Mouse (Mus musculus) retina, postnatal 7 days (tissue): ENCODE data around the gene Vipas39.
"Not testable (repeated sequence)": the region's sequence is repeated elsewhere in the genome, so short reads cannot be mapped to it uniquely, and the experiment has no call there.

ENCODE experiments used
- DNase-seq: peaks from one replicate; pipeline ENCODE4 v3.0.0-alpha.2; 2012; ENCODE audit warnings: low read depth, low spot score

The Vipas39 gene

GRCm38 (mm10) chr12:87267682-87268081, 1.6 kb upstream of the Vipas39 start:
- DNase-seq, result no peak

DNA sequence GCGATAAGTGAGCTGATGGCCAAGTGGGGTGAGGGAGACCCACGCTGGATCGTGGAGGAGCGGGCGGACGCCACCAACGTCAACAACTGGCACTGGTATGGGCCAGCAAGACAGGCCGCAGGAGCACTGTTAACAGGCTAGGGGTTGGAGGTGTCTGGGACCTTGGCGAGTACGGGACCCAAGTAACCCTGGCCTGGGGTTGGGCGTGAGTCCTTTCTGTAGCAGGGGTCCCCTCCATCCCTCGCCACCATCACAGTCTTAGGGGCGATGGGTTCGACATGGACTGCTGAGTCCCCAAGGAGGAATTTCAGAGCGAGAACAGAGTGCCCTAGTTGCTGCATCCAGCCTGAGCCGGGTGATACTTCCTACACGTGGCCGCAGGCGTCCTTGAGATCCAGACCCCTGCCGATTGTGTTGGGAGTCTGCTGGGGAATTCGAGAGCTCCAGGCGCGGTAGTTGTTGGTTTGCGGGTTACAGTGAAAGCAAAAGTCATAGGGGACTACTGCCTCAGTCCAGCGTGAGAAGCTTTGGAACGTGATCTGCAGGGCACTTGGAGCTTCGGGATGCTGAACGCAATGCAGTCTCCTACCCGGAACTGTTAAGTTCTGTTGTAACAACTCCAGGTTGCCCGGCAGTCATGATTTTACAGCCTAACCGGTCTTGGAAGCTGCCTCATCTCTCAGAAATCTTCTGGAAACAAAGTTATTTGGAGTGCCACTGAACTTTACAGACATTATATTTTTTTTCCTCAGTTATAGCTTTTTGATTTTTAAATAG, 959 bp upstream of the Vipas39 start:
- no peak for DNase-seq

DNA sequence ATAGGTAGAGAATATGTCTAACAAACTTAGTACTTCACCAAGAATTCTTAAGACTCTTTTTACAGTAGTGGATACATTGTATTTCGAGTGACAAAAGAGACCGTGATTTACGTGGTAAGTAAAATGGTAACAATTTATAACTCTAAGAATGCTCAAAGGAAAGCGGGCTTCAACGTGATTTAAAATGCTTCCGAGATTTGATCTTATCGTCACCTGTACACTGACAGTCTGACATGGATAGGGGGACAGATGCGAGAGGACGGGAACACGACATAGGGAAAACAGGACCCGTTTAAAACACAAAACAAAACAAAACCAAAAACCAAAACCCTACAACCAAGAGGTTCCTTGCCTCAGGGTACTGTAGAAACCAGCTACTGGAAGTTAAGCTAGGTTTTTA, 612 bp downstream of the Vipas39 start:
- no peak for DNase-seq

DNA sequence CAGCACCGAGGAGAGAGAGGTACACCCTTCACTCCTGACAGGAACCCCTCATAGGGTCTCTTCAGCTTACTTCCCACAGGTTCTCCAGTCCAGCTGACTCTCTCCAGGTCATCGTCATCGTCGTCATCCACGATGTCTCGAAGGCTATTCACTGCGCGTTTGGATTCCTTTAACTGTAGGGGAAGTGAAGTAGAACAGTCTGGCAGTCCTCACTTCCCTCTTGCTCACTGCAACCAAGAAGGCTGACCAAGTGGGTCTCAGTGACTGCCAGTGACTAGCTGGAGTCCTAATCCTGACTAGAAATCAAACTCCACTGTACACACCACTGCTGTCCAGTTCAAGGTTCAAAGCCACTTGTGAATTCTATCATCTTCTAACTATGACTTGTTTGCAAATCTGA, 5.5 kb downstream of the Vipas39 start:
- DNase-seq, result no peak

GRCm38 (mm10) chr12:87256629-87257028, 9.4 kb downstream of the Vipas39 start:
- no peak for DNase-seq

- DNase-seq, result no peak
These were observed 12.2 kb downstream of the Vipas39 start for GRCm38 (mm10) chr12:87253878-87254277.

DNA sequence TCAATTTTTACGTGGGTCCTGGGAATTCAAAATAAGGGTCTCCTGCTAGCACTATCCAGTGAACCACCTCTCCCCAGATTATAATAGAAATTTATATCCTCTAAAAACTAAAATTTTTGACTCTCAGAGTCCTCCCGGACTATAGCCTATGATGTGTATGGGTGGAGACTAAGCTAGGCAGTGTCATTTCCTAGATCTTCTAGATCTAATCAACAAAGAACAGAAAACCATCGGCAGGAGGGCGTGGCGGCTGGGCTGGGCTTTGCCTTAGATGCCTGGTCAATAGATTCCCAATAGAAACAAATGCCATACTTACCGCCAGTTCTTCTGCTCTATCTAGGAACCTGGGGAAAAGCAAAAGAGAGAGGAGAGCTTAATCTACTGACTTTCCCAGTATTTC, 15.9 kb downstream of the Vipas39 start:
- no peak for DNase-seq

DNA sequence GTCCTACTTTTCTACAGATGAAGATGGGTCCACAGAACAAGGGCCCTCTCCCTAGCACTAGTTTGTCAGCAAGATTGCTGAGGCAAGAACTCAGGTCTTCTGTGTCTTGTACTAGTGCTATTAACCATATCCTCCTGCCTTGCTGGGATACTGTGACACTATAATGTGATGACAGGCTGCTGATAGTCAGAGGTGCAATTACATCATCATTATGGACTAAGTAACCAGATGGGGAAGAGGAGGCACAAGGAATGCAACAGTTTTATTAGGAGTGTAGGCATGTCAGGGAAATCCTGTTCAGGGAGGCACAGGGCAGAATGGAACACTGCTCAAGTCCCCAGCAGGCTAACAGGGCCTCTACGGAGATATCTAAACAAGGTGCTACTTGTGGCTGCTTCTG, 27.4 kb downstream of the Vipas39 start, which contains the start of gene Noxred1:
Noxred1 (minus strand) TSS at position 101 of the 400 bp plus-strand sequence.
- DNase-seq, result no peak

- DNase-seq, result no peak
These were observed 29.1 kb downstream of the Vipas39 start for GRCm38 (mm10) chr12:87236882-87237483.

GRCm38 (mm10) chr12:87230379-87230895, 35.6 kb downstream of the Vipas39 start:
- no peak for DNase-seq

GRCm38 (mm10) chr12:87229633-87230032, 36.4 kb downstream of the Vipas39 start:
- DNase-seq, result no peak

DNA sequence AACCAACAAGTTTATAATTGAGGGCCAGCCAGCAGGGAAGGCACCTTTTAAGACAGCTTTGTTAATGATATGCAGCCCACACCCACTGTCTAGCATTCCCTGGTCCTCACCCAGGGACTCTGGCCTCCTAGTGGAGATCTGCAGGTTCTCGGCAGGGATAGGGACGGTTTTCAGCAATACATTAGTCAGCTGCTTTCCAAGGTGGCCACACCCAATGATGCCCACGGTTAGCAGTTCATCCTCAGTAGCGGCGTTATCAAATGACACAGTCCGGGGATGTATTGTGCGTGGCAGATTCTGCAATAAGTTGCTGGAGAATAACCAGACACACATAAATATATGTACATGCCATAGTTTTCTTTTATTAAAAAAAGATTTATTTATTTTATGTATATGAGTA, 39.3 kb downstream of the Vipas39 start:
- DNase-seq, result no peak

GRCm38 (mm10) chr12:87224950-87225349, 41.1 kb downstream of the Vipas39 start:
- no peak for DNase-seq

DNA sequence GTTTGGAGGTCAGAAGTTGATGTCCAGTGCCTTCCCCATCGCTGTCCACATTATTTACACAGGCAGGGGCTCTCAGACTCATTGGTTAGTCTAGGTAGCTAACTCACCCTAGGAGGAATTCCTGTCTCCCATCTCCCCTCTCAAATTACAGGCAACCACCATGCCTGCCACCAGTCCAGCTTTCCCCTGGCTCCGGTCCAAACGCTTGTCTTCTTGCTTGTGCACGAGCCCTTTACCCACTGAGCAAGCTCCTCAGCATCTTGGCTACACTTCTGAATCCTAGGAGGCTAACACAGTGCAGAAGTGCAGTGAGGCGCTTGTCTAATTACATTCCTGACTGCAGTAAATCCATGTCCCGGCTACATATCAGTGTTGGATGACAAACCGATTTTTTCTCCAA, 46.7 kb downstream of the Vipas39 start:
- DNase-seq, result no peak

DNA sequence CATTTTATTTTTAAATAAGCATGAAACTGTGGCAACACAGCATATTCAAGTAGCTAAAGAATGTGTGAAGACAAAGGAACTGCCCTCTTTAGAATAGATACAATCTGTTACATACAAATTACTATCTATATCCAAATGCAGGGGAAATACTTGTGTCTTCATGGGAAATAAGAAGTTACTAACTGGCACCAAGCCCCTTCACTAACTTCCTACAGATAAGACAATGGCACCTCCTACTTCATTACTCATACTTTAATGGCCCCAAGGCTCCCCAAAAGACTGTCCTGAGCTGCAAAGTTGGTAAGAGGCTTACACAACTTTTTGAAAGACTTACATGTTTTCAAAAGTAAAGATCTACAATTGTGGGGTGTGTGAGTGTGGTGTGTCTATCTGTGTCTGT, 48.5 kb downstream of the Vipas39 start:
- no peak for DNase-seq

GRCm38 (mm10) chr12:87216053-87216452, 50.0 kb downstream of the Vipas39 start:
- DNase-seq, result no peak

DNA sequence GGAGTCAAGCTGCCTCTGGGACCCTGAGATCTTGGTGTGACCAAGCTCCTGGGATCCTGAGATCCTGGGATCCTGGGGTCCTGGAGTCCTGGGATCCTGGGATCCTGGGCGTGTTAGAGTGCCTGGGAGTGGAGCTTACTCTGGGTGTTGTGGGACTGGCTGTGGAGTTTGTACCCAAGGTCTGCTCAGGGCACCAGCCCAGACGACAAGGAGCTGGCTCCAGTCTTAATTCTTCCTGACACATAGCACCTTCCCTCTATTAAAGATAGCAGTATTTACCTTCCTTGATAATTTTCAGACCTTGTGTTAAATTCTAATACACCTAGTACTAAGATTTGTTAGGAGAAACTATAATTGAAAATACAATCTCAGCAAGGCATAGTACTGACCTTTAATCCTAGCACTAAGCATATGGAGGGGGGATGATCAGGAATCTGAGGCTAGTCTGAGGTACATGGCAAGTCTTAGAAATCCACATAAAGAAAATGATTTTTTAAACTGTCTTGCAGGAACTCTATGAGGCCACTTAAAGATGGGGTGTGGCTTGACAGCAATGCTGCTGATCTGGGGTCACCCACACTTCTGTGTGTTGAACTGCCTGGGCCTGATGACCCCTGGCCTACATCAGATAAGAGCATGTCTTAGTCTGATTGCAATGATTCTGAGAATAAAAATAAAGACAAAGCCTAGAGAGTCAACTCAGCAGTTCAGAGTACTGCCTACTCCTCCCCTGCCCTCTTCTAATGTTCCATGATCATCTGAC, 53.0 kb downstream of the Vipas39 start:
- no peak for DNase-seq

GRCm38 (mm10) chr12:87205789-87206188, 60.3 kb downstream of the Vipas39 start:
- not testable (repeated sequence) for DNase-seq

GRCm38 (mm10) chr12:87201694-87202093, 64.4 kb downstream of the Vipas39 start:
- DNase-seq, result no peak

- DNase-seq, result peak; percentile 57
These were observed 66.0 kb downstream of the Vipas39 start, which contains the start of gene Tmed8 for GRCm38 (mm10) chr12:87199973-87200586. Gene Tmed8, minus strand, starts transcription at chr12:87200454.

DNA sequence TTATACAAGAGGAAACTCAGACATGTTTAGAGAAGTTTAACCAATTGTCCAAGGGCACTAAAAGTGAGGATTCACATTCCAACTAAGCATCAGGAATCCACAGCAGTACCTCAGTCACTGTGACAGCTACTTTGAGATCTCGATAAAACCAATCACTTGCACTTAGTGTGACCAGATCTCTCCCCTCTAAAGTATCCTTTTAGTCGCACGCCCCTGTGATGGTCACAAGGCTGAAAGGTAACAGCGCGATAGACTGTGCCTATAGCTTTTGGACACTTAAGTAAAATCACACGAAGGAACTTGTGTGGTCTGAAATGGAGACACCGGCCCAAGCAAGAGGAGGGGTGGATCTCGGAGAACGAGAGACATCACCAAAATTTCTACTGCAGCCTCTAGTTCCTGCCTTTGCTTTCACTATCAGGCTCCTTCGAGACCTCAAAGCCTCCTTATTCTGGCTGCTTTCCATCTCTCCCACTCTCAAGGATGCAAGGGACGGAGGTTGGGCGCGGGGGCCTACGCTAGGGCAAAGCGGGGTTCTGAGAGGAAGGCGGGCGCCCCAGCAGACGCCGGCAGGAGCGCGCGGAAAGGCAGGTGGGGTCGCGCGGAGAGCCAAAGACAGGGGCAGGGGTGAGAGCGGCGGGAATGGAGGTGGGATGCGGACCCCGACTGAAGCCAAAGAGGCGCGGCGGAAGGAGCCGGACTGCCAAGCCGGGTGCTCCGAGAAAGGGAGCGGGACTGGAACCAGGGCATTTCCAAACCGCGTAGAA, 66.7 kb downstream of the Vipas39 start, which contains the start of gene Samd15:
Samd15 (plus strand) TSS at position 518 of the 767 bp plus-strand sequence.
- peak; percentile 20 for DNase-seq
